Mouse (Mus musculus) skeletal muscle tissue, adult 2 months (tissue): ENCODE results near the gene Alk.

Source experiments
- DNase-seq: peaks from one replicate; pipeline ENCODE4 v3.0.0-alpha.2; 2012; ENCODE audit warnings: low read depth, low spot score

Alk gene

GRCm38 (mm10) chr17:72038371-72038770 lies 566.1 kb downstream of the Alk start:
- DNase-seq = no peak

- DNase-seq = no peak
Observed at GRCm38 (mm10) chr17:72030672-72031071, 573.8 kb downstream of the Alk start.

- peak; percentile 25 for DNase-seq
Observed at GRCm38 (mm10) chr17:72023323-72023722, 581.1 kb downstream of the Alk start.

- DNase-seq = no peak
Observed at GRCm38 (mm10) chr17:72021733-72022669, 582.4 kb downstream of the Alk start.

- DNase-seq = no peak
Observed at GRCm38 (mm10) chr17:72017329-72017728, 587.1 kb downstream of the Alk start.

GRCm38 (mm10) chr17:72015253-72015652 lies 589.2 kb downstream of the Alk start:
- DNase-seq = no peak

- DNase-seq = no peak
Observed at GRCm38 (mm10) chr17:72012775-72013174, 591.7 kb downstream of the Alk start.

- DNase-seq = no peak
Observed at GRCm38 (mm10) chr17:72009836-72010235, 594.6 kb downstream of the Alk start.

GRCm38 (mm10) chr17:72008389-72008788 lies 596.0 kb downstream of the Alk start:
- no peak for DNase-seq

- DNase-seq = peak; percentile 69
Observed at GRCm38 (mm10) chr17:72005365-72005764, 599.1 kb downstream of the Alk start.

- no peak for DNase-seq
Observed at GRCm38 (mm10) chr17:71999527-72000482, 604.6 kb downstream of the Alk start.

- peak; percentile 26 for DNase-seq
Observed at GRCm38 (mm10) chr17:71997680-71998079, 606.7 kb downstream of the Alk start.

GRCm38 (mm10) chr17:71995539-71995938 lies 608.9 kb downstream of the Alk start:
- no peak for DNase-seq

GRCm38 (mm10) chr17:71994144-71994543 lies 610.3 kb downstream of the Alk start:
- peak; percentile 59 for DNase-seq

- no peak for DNase-seq
Observed at GRCm38 (mm10) chr17:71993011-71993410, 611.4 kb downstream of the Alk start.

GRCm38 (mm10) chr17:71991260-71991659 lies 613.2 kb downstream of the Alk start:
- DNase-seq = peak; percentile 17

- DNase-seq = no peak
Observed at GRCm38 (mm10) chr17:71990176-71990720, 614.2 kb downstream of the Alk start.

- DNase-seq = peak; percentile 61
Observed at GRCm38 (mm10) chr17:71988736-71989569, 615.5 kb downstream of the Alk start.

- no peak for DNase-seq
Observed at GRCm38 (mm10) chr17:71986998-71987397, 617.4 kb downstream of the Alk start.

- no peak for DNase-seq
Observed at GRCm38 (mm10) chr17:71986456-71986855, 618.0 kb downstream of the Alk start.

- DNase-seq = no peak
Observed at GRCm38 (mm10) chr17:71981177-71981576, 623.2 kb downstream of the Alk start.
